Mouse (Mus musculus) cerebellum, adult 2 months (tissue): ENCODE results near the gene Epop.

Experiments used
- CTCF ChIP-seq: fragments of 200-500 bp; IDR thresholded peaks from 2 replicates; pipeline ENCODE4 v1.5.1; 2011; ENCODE audit warnings: low read depth, mild to moderate bottlenecking, control low read depth, low read length, moderate library complexity, borderline replicate concordance; ENCODE audit not compliant: insufficient read depth
- POLR2A ChIP-seq: fragments of 200-500 bp; IDR thresholded peaks from 2 replicates; pipeline ENCODE4 v1.6.1; 2011; ENCODE audit warnings: low read length, control low read depth, borderline replicate concordance; ENCODE audit not compliant: insufficient read depth

DNA sequence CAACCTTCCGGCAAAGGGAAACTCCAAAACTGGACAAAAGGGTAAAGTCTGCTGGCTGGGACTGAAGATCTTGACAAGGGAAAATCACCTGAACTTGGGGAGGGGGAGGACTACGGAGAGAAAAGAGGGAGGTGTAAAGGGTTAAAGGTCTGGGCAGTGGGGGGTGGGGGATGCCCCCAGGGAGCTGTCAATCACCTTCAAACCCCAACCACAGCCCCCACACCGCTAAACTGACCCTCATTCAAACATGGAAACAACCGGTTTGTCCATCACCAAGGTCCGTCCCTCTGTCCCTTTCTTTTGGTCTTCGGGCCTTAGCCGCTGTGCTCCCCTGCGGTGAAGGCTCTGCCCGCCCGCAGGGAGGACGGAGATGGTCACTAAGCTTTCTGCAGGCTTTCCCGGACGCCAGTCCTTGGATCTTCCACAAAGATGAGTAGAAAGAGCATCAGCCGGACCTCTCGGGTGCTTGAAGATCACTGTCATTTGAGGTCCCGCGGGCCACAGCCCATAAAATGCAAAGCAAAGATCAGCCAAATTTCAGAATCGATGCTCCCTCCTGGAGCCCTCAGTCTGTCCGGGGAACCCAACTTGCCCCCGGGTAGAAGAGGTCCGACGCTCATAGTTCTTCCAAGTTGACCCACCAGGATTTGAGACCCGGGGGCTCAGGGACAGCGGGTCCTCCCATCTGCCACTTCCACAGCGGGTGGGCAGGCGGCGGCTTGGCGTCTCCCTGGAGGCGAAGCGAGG, 1.8 kb downstream of the Epop start:
- TF ChIP-seq POLR2A (no peak), CTCF (no peak)
